Mouse (Mus musculus): ENCODE results near the gene Slc35e3. TPM values are rescaled to one million over a fixed set of nuclear protein-coding genes. Genes with fewer than 3 reads are reported as not detected.

Slc35e3 gene
- polyA plus RNA-seq, 1 experiment from 2014 or later, result 19.5 TPM

- WGBS, result 95% methylated on average over 7 of the region's 7 CpGs
- DNase-seq (ENCODE audit: low spot score), result no peak
- H3K9me3 ChIP-seq (replicated peaks), result no peaks in the 10 kb centered on the region
Observed at GRCm38 (mm10) chr10:117773106-117773720, 27.0 kb upstream of the Slc35e3 start.

GRCm38 (mm10) chr10:117772364-117773105, 26.4 kb upstream of the Slc35e3 start:
- Histone ChIP-seq H3K27ac (replicated peaks) (no peak overlapping the region), H3K4me1 (no peaks in the 10 kb centered on the region), H3K36me3 (peaks cover 95% of the 10 kb centered on the region), H3K9me3 (replicated peaks) (no peaks in the 10 kb centered on the region), H3K27me3 (ENCODE audit: low read depth, poor library complexity, severe bottlenecking) (no peaks in the 10 kb centered on the region), H3K4me3 (no peak overlapping the region)
- DNase-seq (ENCODE audit: low spot score), result no peak
- WGBS, result 94% methylated on average over 17 of the region's 17 CpGs

More at GRCm38 (mm10) chr10:117773106-117773720, 27.0 kb upstream of the Slc35e3 start:
- Histone ChIP-seq H3K4me1 (no peaks in the 10 kb centered on the region), H3K36me3 (peaks cover 95% of the 10 kb centered on the region), H3K27ac (replicated peaks) (no peak overlapping the region), H3K27me3 (ENCODE audit: low read depth, poor library complexity, severe bottlenecking) (no peaks in the 10 kb centered on the region), H3K4me3 (no peak overlapping the region)

GRCm38 (mm10) chr10:117771131-117771510, 25.0 kb upstream of the Slc35e3 start:
- H3K27me3 ChIP-seq (ENCODE audit: low read depth, poor library complexity, severe bottlenecking), result no peaks in the 10 kb centered on the region
- 94% methylated on average over 10 of the region's 10 CpGs for WGBS
- no peak overlapping the region for H3K27ac ChIP-seq (replicated peaks)
- H3K36me3 ChIP-seq, result peaks cover 96% of the 10 kb centered on the region
- H3K4me3 ChIP-seq, result no peak overlapping the region
- DNase-seq (ENCODE audit: low spot score), result no peak
- H3K4me1 ChIP-seq, result no peaks in the 10 kb centered on the region
- H3K9me3 ChIP-seq (replicated peaks), result no peaks in the 10 kb centered on the region

GRCm38 (mm10) chr10:117770286-117771130, 24.3 kb upstream of the Slc35e3 start:
- Histone ChIP-seq H3K9me3 (replicated peaks) (no peaks in the 10 kb centered on the region), H3K4me1 (no peaks in the 10 kb centered on the region), H3K27me3 (ENCODE audit: low read depth, poor library complexity, severe bottlenecking) (no peaks in the 10 kb centered on the region), H3K4me3 (no peak overlapping the region), H3K27ac (replicated peaks) (no peak overlapping the region), H3K36me3 (peaks cover 96% of the 10 kb centered on the region)
- no peak for DNase-seq (ENCODE audit: low spot score)
- 93% methylated on average over 18 of the region's 18 CpGs for WGBS

- Histone ChIP-seq H3K4me1 (no peaks in the 10 kb centered on the region), H3K27me3 (ENCODE audit: low read depth, poor library complexity, severe bottlenecking) (no peaks in the 10 kb centered on the region), H3K4me3 (no peak overlapping the region), H3K36me3 (peaks cover 96% of the 10 kb centered on the region), H3K9me3 (replicated peaks) (no peaks in the 10 kb centered on the region), H3K27ac (replicated peaks) (no peak overlapping the region)
- DNase-seq (ENCODE audit: low spot score), result no peak
- 94% methylated on average over 9 of the region's 9 CpGs for WGBS
Observed at GRCm38 (mm10) chr10:117769541-117770285, 23.5 kb upstream of the Slc35e3 start.

- Histone ChIP-seq H3K9me3 (replicated peaks) (no peaks in the 10 kb centered on the region), H3K27ac (replicated peaks) (no peak overlapping the region), H3K4me1 (no peaks in the 10 kb centered on the region), H3K27me3 (ENCODE audit: low read depth, poor library complexity, severe bottlenecking) (no peaks in the 10 kb centered on the region), H3K36me3 (peaks cover 95% of the 10 kb centered on the region), H3K4me3 (no peak overlapping the region)
- 90% methylated on average over 7 of the region's 7 CpGs for WGBS
- DNase-seq (ENCODE audit: low spot score), result no peak
Observed at GRCm38 (mm10) chr10:117768141-117768440, 21.9 kb upstream of the Slc35e3 start.

GRCm38 (mm10) chr10:117767286-117768140, 21.3 kb upstream of the Slc35e3 start:
- DNase-seq (ENCODE audit: low spot score), result no peak
- Histone ChIP-seq H3K9me3 (replicated peaks) (no peaks in the 10 kb centered on the region), H3K36me3 (peaks cover 95% of the 10 kb centered on the region), H3K4me1 (no peaks in the 10 kb centered on the region), H3K27ac (replicated peaks) (no peak overlapping the region), H3K27me3 (ENCODE audit: low read depth, poor library complexity, severe bottlenecking) (no peaks in the 10 kb centered on the region), H3K4me3 (no peak overlapping the region)
- WGBS, result 92% methylated on average over 10 of the region's 10 CpGs

GRCm38 (mm10) chr10:117766896-117767160, 20.7 kb upstream of the Slc35e3 start:
- Histone ChIP-seq H3K36me3 (peaks cover 97% of the 10 kb centered on the region), H3K9me3 (replicated peaks) (no peaks in the 10 kb centered on the region), H3K27ac (replicated peaks) (no peak overlapping the region), H3K27me3 (ENCODE audit: low read depth, poor library complexity, severe bottlenecking) (no peaks in the 10 kb centered on the region), H3K4me1 (no peaks in the 10 kb centered on the region), H3K4me3 (no peak overlapping the region)
- no peak for DNase-seq (ENCODE audit: low spot score)
- 95% methylated on average over 5 of the region's 5 CpGs for WGBS

- Histone ChIP-seq H3K36me3 (peaks cover 97% of the 10 kb centered on the region), H3K27me3 (ENCODE audit: low read depth, poor library complexity, severe bottlenecking) (no peaks in the 10 kb centered on the region), H3K4me3 (no peak overlapping the region), H3K4me1 (no peaks in the 10 kb centered on the region), H3K27ac (replicated peaks) (no peak overlapping the region), H3K9me3 (replicated peaks) (no peaks in the 10 kb centered on the region)
- WGBS, result 95% methylated on average over 16 of the region's 16 CpGs
- no peak for DNase-seq (ENCODE audit: low spot score)
Observed at GRCm38 (mm10) chr10:117766111-117766895, 20.1 kb upstream of the Slc35e3 start.

GRCm38 (mm10) chr10:117765116-117765894, 19.1 kb upstream of the Slc35e3 start:
- no peaks in the 10 kb centered on the region for H3K4me1 ChIP-seq
- H3K36me3 ChIP-seq, result peaks cover 97% of the 10 kb centered on the region
- H3K27ac ChIP-seq (replicated peaks), result no peak overlapping the region
- no peak overlapping the region for H3K4me3 ChIP-seq
- 95% methylated on average over 11 of the region's 11 CpGs for WGBS
- H3K27me3 ChIP-seq (ENCODE audit: low read depth, poor library complexity, severe bottlenecking), result no peaks in the 10 kb centered on the region
- no peak for DNase-seq (ENCODE audit: low spot score)
- H3K9me3 ChIP-seq (replicated peaks), result no peaks in the 10 kb centered on the region

- Histone ChIP-seq H3K4me1 (no peaks in the 10 kb centered on the region), H3K27ac (replicated peaks) (no peak overlapping the region), H3K36me3 (peaks cover 97% of the 10 kb centered on the region), H3K4me3 (no peak overlapping the region), H3K27me3 (ENCODE audit: low read depth, poor library complexity, severe bottlenecking) (no peaks in the 10 kb centered on the region), H3K9me3 (replicated peaks) (no peaks in the 10 kb centered on the region)
- WGBS, result 95% methylated on average over 6 of the region's 6 CpGs
- DNase-seq (ENCODE audit: low spot score), result no peak
Observed at GRCm38 (mm10) chr10:117764598-117764997, 18.4 kb upstream of the Slc35e3 start.

All from midbrain, embryonic 10.5 days (tissue).